Mouse (Mus musculus) neutrophil, adult 59 days (primary cell): ENCODE results near the gene Fbrsl1. TPM values are rescaled to one million over a fixed set of nuclear protein-coding genes. Genes with fewer than 3 reads are reported as not detected.

Experiments
- total RNA-seq, 2 experiments: library from RNA; stranded (reverse); gene quantifications; 1 replicate in 1 of 2; 2 replicates in 1 of 2; pipeline ENCODE4 v1.2.4; 2023

Gene Fbrsl1
- total RNA-seq = 100 to 1,000 TPM; 103 to 104 TPM

GRCm38 (mm10) chr5:110448436-110449134, at the start of gene Fbrsl1:
Gene Fbrsl1 (minus strand): TSS chr5:110448503.

GRCm38 (mm10) chr5:110344524-110344923, 103.8 kb downstream of the Fbrsl1 start, which contains the start of gene Lrcol1:
Gene Lrcol1 (plus strand): TSS chr5:110344730.

GRCm38 (mm10) chr5:110342648-110343284, 105.5 kb downstream of the Fbrsl1 start, which contains the start of gene P2rx2:
Gene P2rx2 (minus strand): TSS chr5:110343212.

Other genes starting within 250 kb of the Fbrsl1 start
- gene Ankle2, start 217.5 kb downstream of the Fbrsl1 start, total RNA-seq = 10 to 100 TPM; 48.0 to 51.1 TPM
- gene Pgam5, start 178.6 kb downstream of the Fbrsl1 start, total RNA-seq = 10 to 100 TPM; 11.7 to 13.5 TPM
- 1 to 10 TPM; 3.3 to 3.4 TPM for gene Pxmp2, start 162.3 kb downstream of the Fbrsl1 start, total RNA-seq
- gene Pole, start 162.2 kb downstream of the Fbrsl1 start, total RNA-seq = 10 to 100 TPM; 25.1 to 27.5 TPM
- gene P2rx2, start 105.3 kb downstream of the Fbrsl1 start, total RNA-seq = not detected
- not detected for gene Lrcol1, start 103.8 kb downstream of the Fbrsl1 start, total RNA-seq
- 1 to 10 TPM; 4.9 to 8.8 TPM for gene Galnt9, start 95.9 kb upstream of the Fbrsl1 start, total RNA-seq
- gene Noc4l, start 204.9 kb upstream of the Fbrsl1 start, total RNA-seq = 10 to 100 TPM; 24.5 to 25.0 TPM
- gene Ddx51, start 204.9 kb upstream of the Fbrsl1 start, total RNA-seq = 10 to 100 TPM; 15.0 to 23.7 TPM